Mouse (Mus musculus) spleen, adult 2 months (tissue): Measurements from ENCODE around the gene Cacna1c.

Experiments
- CTCF ChIP-seq: fragments of 200-500 bp; IDR thresholded peaks from 2 replicates; pipeline ENCODE4 v1.5.1; 2011; ENCODE audit warnings: mild to moderate bottlenecking, inconsistent platforms; ENCODE audit not compliant: insufficient read depth, insufficient read length, insufficient replicate concordance; ENCODE audit errors: extremely low read depth
- POLR2A ChIP-seq: fragments of 200-500 bp; IDR thresholded peaks from 2 replicates; pipeline ENCODE4 v1.6.1; 2011; ENCODE audit warnings: low read depth, low read length, inconsistent platforms

DNA sequence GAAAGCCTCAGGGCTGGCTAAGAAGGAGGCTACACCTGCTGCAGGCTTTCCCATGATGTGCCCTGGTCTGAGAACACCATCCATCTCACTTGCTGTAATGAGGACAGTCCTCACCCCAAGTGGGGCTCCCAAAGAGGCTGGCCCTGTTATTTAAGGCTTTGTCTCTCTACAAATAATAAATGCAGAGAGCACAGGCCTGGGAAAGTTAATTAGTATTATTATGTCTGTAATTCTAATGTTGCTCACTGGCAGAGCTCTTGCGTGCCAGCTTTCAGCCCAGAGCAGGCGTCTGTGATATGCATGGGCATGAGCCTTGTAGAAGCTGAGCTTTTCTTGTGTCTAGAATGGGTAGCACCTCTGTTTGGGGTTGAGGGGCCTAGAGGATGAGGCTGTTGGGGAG, 354.3 kb downstream of the Cacna1c start:
- TF ChIP-seq CTCF, result no peak
- TF ChIP-seq POLR2A, result no peak
